Mouse (Mus musculus) heart, embryonic 16.5 days (tissue): ENCODE measurements around the gene Tox3. TPM values are rescaled to one million over a fixed set of nuclear protein-coding genes. Genes with fewer than 3 reads are reported as not detected.

Experiments used
- ATAC-seq: fragments of 200-750 bp; cut with Nextera tagmentation; replicated peaks from 2 replicates; pipeline ENCODE4 v1.8.0; 2017; ENCODE audit warnings: moderate number of reproducible peaks; ENCODE audit not compliant: insufficient read depth, low FRiP score; ENCODE audit errors: extremely low read depth
- H3K27ac ChIP-seq: fragments of 300-500 bp; sonication (generic); 2 replicates; pipeline ENCODE4 v1.5.1; 2014; ENCODE audit warnings: mild to moderate bottlenecking, low read length, control low read depth, moderate library complexity
- H3K27me3 ChIP-seq: fragments of 300-500 bp; sonication (generic); 2 replicates; pipeline ENCODE4 v1.6.1; 2014; ENCODE audit warnings: low read length, mixed read lengths; ENCODE audit not compliant: control insufficient read depth, insufficient read depth
- H3K36me3 ChIP-seq: fragments of 300-500 bp; sonication (generic); 2 replicates; pipeline ENCODE4 v1.6.1; 2014; ENCODE audit not compliant: control insufficient read depth, insufficient read depth
- H3K4me1 ChIP-seq: fragments of 300-500 bp; sonication (generic); 2 replicates; pipeline ENCODE4 v1.6.1; 2014; ENCODE audit warnings: low read length, mixed read lengths; ENCODE audit not compliant: control insufficient read depth, insufficient read depth
- H3K4me2 ChIP-seq: fragments of 300-500 bp; sonication (generic); 2 replicates; pipeline ENCODE4 v1.6.1; 2014; ENCODE audit warnings: low read depth, mild to moderate bottlenecking, control low read depth, low read length
- H3K4me3 ChIP-seq: fragments of 300-500 bp; sonication (generic); 2 replicates; pipeline ENCODE4 v1.5.1; 2014; ENCODE audit warnings: mild to moderate bottlenecking, control low read depth, low read length
- H3K9ac ChIP-seq: fragments of 300-500 bp; sonication (generic); 2 replicates; pipeline ENCODE4 v1.6.1; 2014; ENCODE audit warnings: low read length, control low read depth
- H3K9me3 ChIP-seq: fragments of 300-500 bp; sonication (generic); replicated peaks from 2 replicates; pipeline ENCODE4 v1.6.1; 2016; ENCODE audit warnings: low read length; ENCODE audit not compliant: control insufficient read depth
- WGBS: fragments of 180-500 bp; shearing (Covaris S2); extraction: QIAGEN DNeasy Blood & Tissue Kit; methylation state at CpG from one replicate; pipeline ENCODE4 v1.1.7; 2014; 5-methylcytosine and 5-hydroxymethylcytosine counted together
- polyA plus RNA-seq: library from polyadenylated mRNA; unstranded; fragments of >200 nt; fragmentation: Nextera tagmentation; extraction: Ambion mirVana; gene quantifications from 2 replicates; pipeline ENCODE4 v1.2.1, GENCODE M21; 2015

Gene Tox3
- polyA plus RNA-seq, 1 experiment from 2014 or later: 5.6 TPM

- H3K4me2 ChIP-seq: no peak overlapping the region
- H3K36me3 ChIP-seq: peaks cover 5% of the 10 kb centered on the region
- peaks cover 26% of the 10 kb centered on the region for H3K4me1 ChIP-seq
- no peak overlapping the region for H3K9ac ChIP-seq
- WGBS: 57% methylated on average over 5 of the region's 5 CpGs
- peaks cover 2% of the 10 kb centered on the region for H3K9me3 ChIP-seq
- no peaks in the 10 kb centered on the region for H3K27me3 ChIP-seq
- H3K4me3 ChIP-seq: no peak overlapping the region
- ATAC-seq: no peak
- H3K27ac ChIP-seq: peak overlapping the region; percentile 82
These were observed 46.6 kb downstream of the Tox3 start for GRCm38 (mm10) chr8:90301543-90301942.

DNA sequence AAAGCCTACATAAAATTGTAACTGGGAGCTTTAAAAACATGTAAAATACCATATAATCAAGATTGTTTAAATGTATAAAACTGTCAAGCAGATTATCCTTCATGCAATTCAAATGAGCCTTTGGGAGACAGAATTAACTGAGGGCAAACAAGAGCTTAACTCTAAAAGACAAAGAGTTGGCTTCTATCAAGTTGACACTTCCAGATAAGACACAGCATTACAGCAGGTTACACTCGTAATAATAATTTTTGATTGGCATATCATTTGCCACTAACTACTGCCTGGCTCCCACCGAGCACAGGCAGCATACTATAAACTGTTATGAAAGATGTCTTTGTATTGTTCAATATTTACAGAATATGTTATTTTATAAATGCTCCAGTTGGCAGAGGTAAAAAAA lies 47.2 kb downstream of the Tox3 start:
- Histone ChIP-seq H3K36me3 (peaks cover 1% of the 10 kb centered on the region; the same call in 1 of the 2 replicates), H3K4me1 (peaks cover 26% of the 10 kb centered on the region), H3K4me2 (no peak overlapping the region), H3K27me3 (no peaks in the 10 kb centered on the region), H3K4me3 (no peak overlapping the region), H3K27ac (no peak overlapping the region), H3K9ac (no peak overlapping the region), H3K9me3 (no peaks in the 10 kb centered on the region)
- WGBS: 27% methylated on average over 2 of the region's 2 CpGs
- ATAC-seq: no peak

DNA sequence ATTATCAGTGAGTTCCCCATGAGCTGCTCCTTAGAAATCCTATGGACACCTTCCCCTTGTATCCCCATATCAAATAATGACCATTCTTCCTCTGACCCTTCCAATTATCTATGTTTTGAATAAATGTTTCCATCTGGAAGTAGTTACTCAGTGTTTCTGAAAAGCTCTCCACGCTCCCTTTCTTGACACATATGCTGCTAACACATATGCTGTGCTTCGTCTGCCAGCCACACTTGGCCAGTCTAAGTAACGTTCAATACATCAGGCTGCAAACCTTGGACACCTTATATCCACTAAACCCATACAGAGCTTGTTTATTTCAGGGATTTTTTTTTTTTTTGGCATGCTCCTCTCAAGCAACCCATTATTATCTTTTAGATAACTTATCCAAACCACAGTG lies 54.1 kb downstream of the Tox3 start:
- ATAC-seq: no peak
- no peak overlapping the region for H3K4me3 ChIP-seq
- H3K4me2 ChIP-seq: no peak overlapping the region
- WGBS: 59% methylated on average over 3 of the region's 3 CpGs
- H3K27me3 ChIP-seq: no peaks in the 10 kb centered on the region
- H3K4me1 ChIP-seq: peaks cover 13% of the 10 kb centered on the region; the same call in 1 of the 2 replicates
- H3K36me3 ChIP-seq: peaks cover 3% of the 10 kb centered on the region; the same call in 1 of the 2 replicates
- H3K9ac ChIP-seq: no peak overlapping the region
- H3K9me3 ChIP-seq: no peaks in the 10 kb centered on the region
- no peak overlapping the region for H3K27ac ChIP-seq

DNA sequence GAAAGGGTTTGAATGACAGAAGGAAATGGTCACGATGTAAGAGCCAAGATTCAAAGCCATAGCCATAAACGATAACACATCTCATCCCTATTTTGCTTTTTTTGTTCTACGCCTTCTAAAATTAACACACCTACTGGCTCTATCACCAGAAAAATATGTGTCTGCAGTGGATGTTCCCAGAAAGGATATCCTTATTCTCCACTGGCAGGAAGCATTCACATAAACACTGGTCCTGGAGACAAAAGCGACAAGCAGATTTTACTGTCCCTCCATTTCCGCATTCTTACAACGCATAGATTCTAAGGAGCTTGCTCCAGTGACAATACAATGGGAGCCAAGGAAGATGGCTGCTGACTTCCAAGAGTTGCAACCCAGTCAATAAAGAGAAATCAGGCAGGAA lies 57.3 kb downstream of the Tox3 start:
- H3K4me3 ChIP-seq: no peak overlapping the region
- no peaks in the 10 kb centered on the region for H3K9me3 ChIP-seq
- H3K27me3 ChIP-seq: no peaks in the 10 kb centered on the region
- no peak overlapping the region for H3K4me2 ChIP-seq
- H3K4me1 ChIP-seq: peaks cover 17% of the 10 kb centered on the region
- H3K27ac ChIP-seq: peak overlapping the region; percentile 25; the same call in 1 of the 2 replicates
- H3K9ac ChIP-seq: no peak overlapping the region
- no peak for ATAC-seq
- WGBS: 70% methylated on average over 6 of the region's 6 CpGs
- H3K36me3 ChIP-seq: peaks cover under 1% of the 10 kb centered on the region; the same call in 1 of the 2 replicates

DNA sequence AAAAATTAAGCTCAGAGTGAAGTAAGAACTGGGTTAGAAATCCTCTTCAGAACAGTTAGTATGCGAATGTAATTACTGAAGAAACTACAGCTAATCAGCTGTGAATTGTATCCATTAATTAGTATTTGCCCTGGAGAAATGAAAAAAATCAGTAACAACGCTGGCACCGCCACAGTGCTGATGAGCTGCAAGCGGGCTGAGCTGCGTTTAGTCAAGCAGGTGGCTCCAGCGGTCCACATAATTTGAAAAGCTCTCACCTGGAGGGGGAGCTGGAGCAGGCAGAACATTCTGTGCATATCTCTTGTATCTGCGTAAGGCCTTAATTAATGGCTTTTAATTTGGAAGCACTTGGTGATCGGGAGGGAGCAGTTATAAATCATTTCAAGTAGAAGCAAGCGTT lies 71.4 kb downstream of the Tox3 start:
- no peak for ATAC-seq
- Histone ChIP-seq H3K4me2 (no peak overlapping the region), H3K27me3 (no peaks in the 10 kb centered on the region), H3K27ac (no peak overlapping the region), H3K4me3 (no peak overlapping the region), H3K4me1 (no peaks in the 10 kb centered on the region), H3K9me3 (no peaks in the 10 kb centered on the region), H3K36me3 (no peaks in the 10 kb centered on the region), H3K9ac (no peak overlapping the region)
- WGBS: 88% methylated on average over 9 of the region's 9 CpGs

GRCm38 (mm10) chr8:90273182-90273581 lies 75.0 kb downstream of the Tox3 start:
- ATAC-seq: no peak
- no peak overlapping the region for H3K4me3 ChIP-seq
- no peak overlapping the region for H3K4me2 ChIP-seq
- peaks cover 5% of the 10 kb centered on the region for H3K36me3 ChIP-seq
- H3K4me1 ChIP-seq: no peaks in the 10 kb centered on the region
- H3K27ac ChIP-seq: no peak overlapping the region
- no peaks in the 10 kb centered on the region for H3K9me3 ChIP-seq
- no peaks in the 10 kb centered on the region for H3K27me3 ChIP-seq
- H3K9ac ChIP-seq: no peak overlapping the region
- WGBS: 66% methylated on average over 7 of the region's 7 CpGs

- no peak overlapping the region for H3K9ac ChIP-seq
- H3K27ac ChIP-seq: no peak overlapping the region
- H3K4me2 ChIP-seq: no peak overlapping the region
- no peaks in the 10 kb centered on the region for H3K4me1 ChIP-seq
- H3K9me3 ChIP-seq: no peaks in the 10 kb centered on the region
- WGBS: 95% methylated on average over 10 of the region's 10 CpGs
- no peak for ATAC-seq
- no peaks in the 10 kb centered on the region for H3K27me3 ChIP-seq
- H3K4me3 ChIP-seq: no peak overlapping the region
- peaks cover 5% of the 10 kb centered on the region for H3K36me3 ChIP-seq
These were observed 76.2 kb downstream of the Tox3 start for GRCm38 (mm10) chr8:90271920-90272319.

DNA sequence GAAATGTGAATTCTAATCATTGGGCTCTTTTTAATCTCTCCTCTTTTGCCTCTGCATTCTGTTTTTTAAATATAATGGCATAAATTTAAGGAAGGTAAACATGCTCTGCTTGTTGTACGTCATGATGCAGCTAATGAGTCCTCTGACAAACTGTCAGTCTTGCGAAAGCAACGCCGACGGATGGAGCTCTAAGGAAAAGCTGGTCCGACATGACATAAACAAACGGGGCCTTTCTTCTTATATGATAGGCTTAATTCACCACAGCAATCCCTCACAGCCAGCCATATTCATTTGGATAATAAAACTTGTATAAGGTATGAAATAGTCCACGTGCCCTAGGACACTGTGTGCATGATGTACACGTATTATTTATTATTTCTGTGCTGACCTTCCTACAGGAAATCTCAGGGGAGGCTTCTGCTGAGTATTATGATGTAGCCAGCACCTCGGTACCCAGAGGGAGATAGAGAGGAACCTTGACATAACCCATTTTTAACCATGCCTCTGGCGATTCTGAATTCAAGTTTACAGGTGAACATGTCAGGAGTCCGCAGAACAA lies 80.4 kb downstream of the Tox3 start:
- ATAC-seq: no peak
- H3K9me3 ChIP-seq: no peaks in the 10 kb centered on the region
- 73% methylated on average over 12 of the region's 12 CpGs for WGBS
- H3K4me1 ChIP-seq: no peaks in the 10 kb centered on the region
- H3K27me3 ChIP-seq: no peaks in the 10 kb centered on the region
- no peak overlapping the region for H3K27ac ChIP-seq
- H3K4me2 ChIP-seq: no peak overlapping the region
- no peak overlapping the region for H3K9ac ChIP-seq
- H3K4me3 ChIP-seq: no peak overlapping the region
- peaks cover 5% of the 10 kb centered on the region for H3K36me3 ChIP-seq

GRCm38 (mm10) chr8:90266986-90267385 lies 81.2 kb downstream of the Tox3 start:
- no peak overlapping the region for H3K4me2 ChIP-seq
- no peak overlapping the region for H3K9ac ChIP-seq
- H3K4me3 ChIP-seq: no peak overlapping the region
- no peaks in the 10 kb centered on the region for H3K4me1 ChIP-seq
- no peaks in the 10 kb centered on the region for H3K27me3 ChIP-seq
- 80% methylated on average over 3 of the region's 3 CpGs for WGBS
- H3K27ac ChIP-seq: no peak overlapping the region
- H3K9me3 ChIP-seq: no peaks in the 10 kb centered on the region
- ATAC-seq: no peak
- H3K36me3 ChIP-seq: peaks cover 5% of the 10 kb centered on the region
